Mouse (Mus musculus) megakaryocyte, embryonic 14.5 days (primary cell): ENCODE data around the gene Izumo2. TPM values are rescaled to one million over a fixed set of nuclear protein-coding genes. Genes with fewer than 3 reads are reported as not detected.
"Not testable (repeated sequence)": the region's sequence is repeated elsewhere in the genome, so short reads cannot be mapped to it uniquely, and the experiment has no call there.

Source experiments
- H3K27me3 ChIP-seq: replicated peaks from 2 replicates; pipeline ENCODE3; 2012; ENCODE audit warnings: inconsistent platforms
- H3K36me3 ChIP-seq: replicated peaks from 2 replicates; pipeline ENCODE3; 2012; ENCODE audit warnings: low read length, inconsistent platforms, mixed read lengths
- H3K4me1 ChIP-seq: 2 replicates; pipeline ENCODE4 v1.6.1; 2012; ENCODE audit warnings: inconsistent platforms
- H3K4me3 ChIP-seq: replicated peaks from 2 replicates; pipeline ENCODE3; 2012; ENCODE audit warnings: moderate library complexity, mild to moderate bottlenecking, inconsistent platforms
- H3K9me3 ChIP-seq: 2 replicates; pipeline ENCODE4 v1.6.1; 2012; ENCODE audit warnings: inconsistent platforms
- FLI1 ChIP-seq: IDR thresholded peaks from 2 replicates; pipeline ENCODE4 v1.6.1; 2012; ENCODE audit warnings: low read length, inconsistent platforms, mixed read lengths
- GATA1 ChIP-seq: IDR thresholded peaks from 3 replicates; pipeline ENCODE4 v1.6.1; 2012; ENCODE audit warnings: mixed read lengths, low read length, inconsistent platforms, borderline replicate concordance
- polyA plus RNA-seq: library from polyadenylated mRNA; stranded (reverse); fragments of >175 nt; gene quantifications from 2 replicates; pipeline ENCODE4 v1.2.3, GENCODE M21; 2012; ENCODE audit warnings: low replicate concordance; ENCODE audit not compliant: insufficient read depth

Izumo2 gene
- polyA plus RNA-seq, 1 experiment: not detected

DNA sequence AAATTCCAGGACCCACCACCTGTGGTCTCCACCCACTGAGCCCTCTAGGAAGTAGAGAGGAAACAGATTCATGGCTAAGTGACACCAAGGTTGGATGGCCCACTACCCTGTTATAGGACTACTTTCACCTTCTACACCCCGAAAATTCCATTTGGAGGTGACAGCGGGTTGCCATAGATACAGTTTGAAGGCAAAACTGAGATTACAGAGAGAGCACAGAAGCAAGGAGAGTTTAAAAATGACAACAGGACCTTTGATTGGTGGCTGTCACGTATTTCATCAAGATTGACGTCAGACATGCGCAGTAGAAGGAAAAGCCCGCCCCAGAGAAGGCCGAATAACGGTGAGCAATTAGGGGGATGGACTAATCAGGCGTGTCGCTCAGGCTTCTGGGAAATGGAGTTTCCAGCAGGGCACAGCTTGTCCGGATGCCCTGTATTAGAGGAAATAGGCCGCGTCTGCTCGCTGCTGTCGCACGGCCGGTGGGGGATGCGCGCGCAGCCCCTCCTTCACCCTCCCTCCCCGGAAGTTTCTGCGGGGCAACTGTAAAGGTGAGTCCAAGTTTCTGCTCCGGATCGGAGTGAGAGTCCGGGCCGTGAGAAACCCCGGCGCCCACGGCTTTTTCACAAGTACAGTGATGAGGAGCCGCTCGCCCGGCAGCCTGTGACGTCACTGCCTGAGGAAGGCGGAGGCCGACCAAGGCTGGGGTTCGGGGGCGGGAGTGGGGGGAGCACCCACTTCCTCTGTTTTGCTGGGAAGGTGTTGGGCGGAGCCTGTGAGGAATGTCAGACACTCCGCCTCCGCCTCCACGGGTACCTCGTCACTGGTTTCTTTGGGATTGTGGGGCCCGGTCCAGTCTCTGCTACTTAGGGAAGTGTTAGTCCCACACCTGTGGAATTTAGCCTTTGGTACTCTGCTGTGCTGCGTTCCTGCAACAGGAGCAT is 39.8 kb downstream of the Izumo2 start, which contains the start of gene Vrk3:
Vrk3 (plus strand) TSS at position 313 of the 944 bp plus-strand sequence.
- no peak for TF ChIP-seq FLI1
- no peak for TF ChIP-seq GATA1
- Histone ChIP-seq H3K9me3 (no peaks in the 10 kb centered on the region), H3K4me3 (peak within 1 kb of the TSS; percentile 94), H3K36me3 (peaks cover 24% of the 10 kb centered on the region), H3K4me1 (peaks cover 57% of the 10 kb centered on the region), H3K27me3 (peaks cover 11% of the 10 kb centered on the region)

DNA sequence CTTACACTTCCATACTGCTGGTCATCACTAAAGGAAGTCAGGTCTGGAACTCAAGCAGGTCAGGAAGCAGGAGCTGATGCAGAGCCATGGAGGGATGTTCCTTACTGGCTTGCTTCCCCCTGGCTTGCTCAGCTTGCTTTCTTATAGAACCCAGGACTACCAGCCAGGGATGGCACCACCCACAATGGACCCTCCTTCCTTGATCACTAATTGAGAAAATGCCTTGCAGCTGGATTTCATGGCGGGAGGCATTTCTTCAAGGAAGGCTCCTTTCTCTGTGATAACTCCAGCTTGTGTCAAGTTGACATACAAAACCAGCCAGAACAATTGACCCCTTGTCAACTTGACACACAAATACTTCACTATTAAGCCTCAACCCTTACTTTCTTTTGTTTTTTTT is 42.4 kb downstream of the Izumo2 start, which contains the start of gene Zfp473:
Zfp473 (minus strand) TSS at position 101 of the 400 bp plus-strand sequence.
- Histone ChIP-seq H3K4me1 (peaks cover 60% of the 10 kb centered on the region), H3K36me3 (peaks cover 49% of the 10 kb centered on the region)
- H3K27me3 ChIP-seq, H3K9me3 ChIP-seq, H3K4me3 ChIP-seq: not testable (repeated sequence)

DNA sequence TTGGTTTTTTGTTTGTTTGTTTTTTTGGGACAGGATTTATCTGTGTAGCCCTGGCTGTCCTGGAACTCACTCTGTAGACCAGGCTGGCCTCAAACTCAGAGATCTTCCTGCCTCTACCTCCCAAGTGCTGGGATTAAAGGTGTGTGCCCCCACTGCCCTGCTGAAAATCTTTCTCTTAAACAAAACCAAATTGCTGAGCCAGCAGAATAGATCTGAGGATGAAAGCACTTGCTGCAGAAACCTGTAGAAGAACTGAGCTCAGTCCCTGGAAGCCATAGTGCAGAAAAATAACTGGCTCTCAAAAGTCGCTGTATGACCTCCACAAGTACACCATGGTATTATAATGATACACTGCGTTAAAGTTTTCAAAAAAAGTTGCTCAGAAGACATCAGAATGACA is 48.6 kb downstream of the Izumo2 start:
- TF ChIP-seq FLI1 (no peak), GATA1 (no peak)
- peaks cover 46% of the 10 kb centered on the region for H3K4me1 ChIP-seq
- H3K4me3 ChIP-seq: no peak overlapping the region
- no peaks in the 10 kb centered on the region for H3K27me3 ChIP-seq
- no peaks in the 10 kb centered on the region for H3K9me3 ChIP-seq
- H3K36me3 ChIP-seq: peaks cover 100% of the 10 kb centered on the region

DNA sequence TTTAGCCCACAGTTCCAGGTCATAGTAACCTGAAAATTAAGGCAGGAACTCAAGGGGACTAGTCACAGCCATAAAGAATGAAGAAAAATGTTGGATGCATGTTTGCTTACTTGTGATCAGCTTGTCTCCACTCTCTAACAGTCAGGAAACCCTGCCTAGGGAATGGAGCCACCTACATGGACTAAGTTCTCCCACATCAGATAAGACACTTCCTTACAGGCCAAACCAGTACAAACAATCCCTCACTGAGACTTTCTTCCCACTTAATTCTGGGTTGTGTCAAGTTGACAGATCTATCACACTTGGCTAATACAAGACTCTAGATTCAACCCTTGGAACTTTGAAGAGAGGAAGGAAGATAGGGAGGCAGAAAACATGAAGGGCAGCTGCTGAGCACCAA is 51.8 kb downstream of the Izumo2 start:
- Histone ChIP-seq H3K27me3 (no peaks in the 10 kb centered on the region), H3K36me3 (peaks cover 100% of the 10 kb centered on the region), H3K4me3 (no peak overlapping the region), H3K9me3 (no peaks in the 10 kb centered on the region), H3K4me1 (peaks cover 36% of the 10 kb centered on the region)
- TF ChIP-seq FLI1 (no peak), GATA1 (no peak; the same call in 2 of the 3 replicates)

DNA sequence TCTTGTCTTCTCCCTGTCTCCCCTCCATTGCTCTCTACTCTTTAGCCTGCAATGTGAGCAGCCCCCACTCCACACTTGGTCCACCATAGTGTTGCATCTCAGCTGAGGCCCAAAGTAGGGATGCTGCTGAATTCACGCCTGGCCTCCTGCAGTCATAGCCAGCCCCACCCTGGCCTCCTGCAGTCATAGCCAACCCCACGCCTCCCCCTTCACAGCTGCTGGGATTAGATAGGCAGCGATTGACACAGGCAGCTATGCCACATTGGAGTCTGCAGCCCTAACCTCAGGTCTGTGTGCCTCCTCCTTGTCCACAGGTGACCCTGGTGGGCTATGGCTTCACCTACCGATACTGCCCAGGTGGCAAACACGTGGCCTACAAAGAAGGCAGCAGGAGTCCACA is 59.6 kb downstream of the Izumo2 start:
- Histone ChIP-seq H3K36me3 (peaks cover 99% of the 10 kb centered on the region), H3K4me1 (peaks cover 28% of the 10 kb centered on the region), H3K9me3 (no peaks in the 10 kb centered on the region), H3K27me3 (no peaks in the 10 kb centered on the region), H3K4me3 (no peak overlapping the region)
- TF ChIP-seq FLI1 (no peak), GATA1 (no peak)

Other genes starting within 250 kb of the Izumo2 start
- not detected in 2 replicates for gene Aspdh, start 243.4 kb upstream of the Izumo2 start, polyA plus RNA-seq
- gene Josd2, start 240.8 kb upstream of the Izumo2 start, polyA plus RNA-seq: 191 and 466 TPM in 2 replicates
- gene Emc10, start 212.2 kb upstream of the Izumo2 start, polyA plus RNA-seq: 156 and 185 TPM in 2 replicates
- gene Fam71e1, start 212.2 kb upstream of the Izumo2 start, polyA plus RNA-seq: 2.1 and 9.0 TPM in 2 replicates
- gene Mybpc2, start 184.1 kb upstream of the Izumo2 start, polyA plus RNA-seq: 0.09 TPM in 1 of 2 replicates, not detected in the other
- 0.64 and 1.2 TPM in 2 replicates for gene Spib, start 176.7 kb upstream of the Izumo2 start, polyA plus RNA-seq
- gene Pold1, start 159.9 kb upstream of the Izumo2 start, polyA plus RNA-seq: 61.8 and 199 TPM in 2 replicates
- gene Nr1h2, start 154.8 kb upstream of the Izumo2 start, polyA plus RNA-seq: 269 and 455 TPM in 2 replicates
- gene Napsa, start 136.4 kb upstream of the Izumo2 start, polyA plus RNA-seq: 2.4 and 14.1 TPM in 2 replicates
- gene Kcnc3, start 118.1 kb upstream of the Izumo2 start, polyA plus RNA-seq: 1.8 and 4.0 TPM in 2 replicates
- 0.02 TPM in 1 of 2 replicates, not detected in the other for gene Myh14, start 37.9 kb upstream of the Izumo2 start, polyA plus RNA-seq
- 63.8 and 68.6 TPM in 2 replicates for gene Vrk3, start 39.7 kb downstream of the Izumo2 start, polyA plus RNA-seq
- gene Zfp473, start 42.3 kb downstream of the Izumo2 start, polyA plus RNA-seq: 0.12 TPM in 1 of 2 replicates, not detected in the other
- 59.4 and 135 TPM in 2 replicates for gene Nup62, start 107.3 kb downstream of the Izumo2 start, polyA plus RNA-seq
- 3.0 and 3.6 TPM in 2 replicates for gene Il4i1, start 107.6 kb downstream of the Izumo2 start, polyA plus RNA-seq
- gene Atf5, start 107.9 kb downstream of the Izumo2 start, polyA plus RNA-seq: 279 and 321 TPM in 2 replicates
- gene Akt1s1, start 140.2 kb downstream of the Izumo2 start, polyA plus RNA-seq: 372 and 2,506 TPM in 2 replicates
- 44.5 TPM in 2 replicates for gene Tbc1d17, start 140.3 kb downstream of the Izumo2 start, polyA plus RNA-seq
- gene Pnkp, start 148.4 kb downstream of the Izumo2 start, polyA plus RNA-seq: 30.0 and 36.4 TPM in 2 replicates
- 191 and 368 TPM in 2 replicates for gene Ptov1, start 161.0 kb downstream of the Izumo2 start, polyA plus RNA-seq
- gene Med25, start 184.0 kb downstream of the Izumo2 start, polyA plus RNA-seq: 249 and 952 TPM in 2 replicates
- gene Fuz, start 187.3 kb downstream of the Izumo2 start, polyA plus RNA-seq: 69.9 and 126 TPM in 2 replicates
- 137 and 235 TPM in 2 replicates for gene Ap2a1, start 220.8 kb downstream of the Izumo2 start, polyA plus RNA-seq
- 0.62 TPM in 1 of 2 replicates, not detected in the other for gene Tsks, start 234.5 kb downstream of the Izumo2 start, polyA plus RNA-seq